Comparison of ENCODE assay signal across 10 mouse cellular contexts in the genomic region with DNA sequence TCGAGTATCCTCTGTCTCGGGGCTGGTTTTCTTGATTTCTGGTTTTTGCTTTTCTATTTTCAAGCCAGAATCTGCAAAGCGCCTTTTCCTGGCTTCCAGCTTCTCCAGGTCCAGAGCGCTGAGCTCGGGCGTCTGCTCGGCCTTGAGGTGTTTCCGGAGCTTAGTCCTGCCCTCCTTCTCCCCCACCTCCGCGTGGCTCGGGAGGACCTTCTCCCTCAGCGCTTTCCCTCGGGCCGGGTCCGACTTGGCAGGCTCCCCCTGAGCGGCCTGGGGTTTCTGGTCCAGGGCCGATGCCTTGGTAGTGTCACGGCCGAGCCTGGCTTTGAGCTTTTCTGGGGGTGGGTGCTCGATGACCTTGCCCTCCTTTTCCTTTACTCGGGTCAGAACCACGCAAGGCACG. TPM values are rescaled to one million over a fixed set of nuclear protein-coding genes. Genes with fewer than 3 reads are reported as not detected.
DNase-seq lines count a peak whose midpoint lies in the region; ATAC-seq and TF ChIP-seq lines count a peak whose summit lies in the region.
"Had no signal": no experiment of that assay in that cellular context is flagged by ENCODE, and none has a peak within 500 bp of the region (broad histone marks: within the 10 kb centered on the region; RNA-seq: fewer than 3 reads in every experiment).

No protein-coding gene starts in this region.

- H3K36me3 ChIP-seq in forebrain, embryonic 13.5 days (ENCODE audit: poor library complexity, severe bottlenecking): peaks cover 97% of the 10 kb centered on the region
- peaks cover 100% of the 10 kb centered on the region for H3K36me3 ChIP-seq in forebrain, embryonic 10.5 days (replicated peaks)
- H3K36me3 ChIP-seq in midbrain, embryonic 14.5 days (ENCODE audit: control insufficient read depth, insufficient read depth, low read length): peaks cover 97% of the 10 kb centered on the region
- H3K36me3 ChIP-seq in midbrain, embryonic 11.5 days (ENCODE audit: control insufficient read depth, insufficient read depth, low read length): peaks cover 53% of the 10 kb centered on the region
- peaks cover 97% of the 10 kb centered on the region for H3K36me3 ChIP-seq in embryonic facial prominence, embryonic 15.5 days
- peaks cover 89% of the 10 kb centered on the region for H3K36me3 ChIP-seq in small intestine, adult 2 months (ENCODE audit: control insufficient read depth, insufficient read depth, low read length)

- no peak for ATAC-seq in forebrain, embryonic 13.5 days
- no peak for ATAC-seq in midbrain, embryonic 14.5 days (ENCODE audit: low FRiP score, low TSS enrichment)
- no peak for ATAC-seq in midbrain, embryonic 11.5 days (ENCODE audit: low FRiP score)
- no peak for ATAC-seq in embryonic facial prominence, embryonic 15.5 days (ENCODE audit: insufficient number of reproducible peaks, low FRiP score, low TSS enrichment, low read depth)
- ATAC-seq: activated CD4-positive, CD25-positive, alpha-beta regulatory T cell, adult 4 months had no signal

- no peaks in the 10 kb centered on the region for H3K27me3 ChIP-seq in forebrain, embryonic 13.5 days
- no peaks in the 10 kb centered on the region for H3K27me3 ChIP-seq in forebrain, embryonic 10.5 days (ENCODE audit: poor library complexity, severe bottlenecking)
- H3K27me3 ChIP-seq in midbrain, embryonic 14.5 days (ENCODE audit: control insufficient read depth, insufficient read depth, low read length): no peaks in the 10 kb centered on the region
- no peaks in the 10 kb centered on the region for H3K27me3 ChIP-seq in midbrain, embryonic 11.5 days (ENCODE audit: control insufficient read depth, insufficient read depth, low read length)
- no peaks in the 10 kb centered on the region for H3K27me3 ChIP-seq in embryonic facial prominence, embryonic 15.5 days
- no peaks in the 10 kb centered on the region for H3K27me3 ChIP-seq in small intestine, adult 2 months (ENCODE audit: control insufficient read depth, insufficient read depth, low read length)

- H3K9me3 ChIP-seq in forebrain, embryonic 13.5 days (replicated peaks): no peaks in the 10 kb centered on the region
- no peaks in the 10 kb centered on the region for H3K9me3 ChIP-seq in forebrain, embryonic 10.5 days
- no peaks in the 10 kb centered on the region for H3K9me3 ChIP-seq in midbrain, embryonic 14.5 days (ENCODE audit: control insufficient read depth, low read length)
- H3K9me3 ChIP-seq in midbrain, embryonic 11.5 days (ENCODE audit: control insufficient read depth, low read length): no peaks in the 10 kb centered on the region
- H3K9me3 ChIP-seq in embryonic facial prominence, embryonic 15.5 days (replicated peaks): no peaks in the 10 kb centered on the region

- no peak for TF ChIP-seq POLR2A in small intestine, adult 2 months (IDR thresholded peaks at IDR 0.05; ENCODE audit: low read depth, low read length)

- H3K4me2 ChIP-seq in forebrain, embryonic 13.5 days: no peak overlapping the region
- no peak overlapping the region for H3K4me2 ChIP-seq in midbrain, embryonic 14.5 days (ENCODE audit: low read length)
- H3K4me2 ChIP-seq in midbrain, embryonic 11.5 days: no peak overlapping the region
- no peak overlapping the region for H3K4me2 ChIP-seq in embryonic facial prominence, embryonic 15.5 days (replicated peaks)

- no peak overlapping the region for H3K4me3 ChIP-seq in forebrain, embryonic 13.5 days
- no peak overlapping the region for H3K4me3 ChIP-seq in forebrain, embryonic 10.5 days
- H3K4me3 ChIP-seq in midbrain, embryonic 14.5 days (replicated peaks; ENCODE audit: low read depth, low read length): no peak overlapping the region
- H3K4me3 ChIP-seq in midbrain, embryonic 11.5 days (ENCODE audit: low read depth, low read length): no peak overlapping the region
- H3K4me3 ChIP-seq in embryonic facial prominence, embryonic 15.5 days (replicated peaks): no peak overlapping the region
- H3K4me3 ChIP-seq in small intestine, adult 2 months (ENCODE audit: low read depth, low read length): no peak overlapping the region

- H3K9ac ChIP-seq in forebrain, embryonic 13.5 days: no peak overlapping the region
- H3K9ac ChIP-seq in midbrain, embryonic 14.5 days (replicated peaks; ENCODE audit: low read length): no peak overlapping the region
- H3K9ac ChIP-seq in midbrain, embryonic 11.5 days (ENCODE audit: low read length): no peak overlapping the region
- no peak overlapping the region for H3K9ac ChIP-seq in embryonic facial prominence, embryonic 15.5 days

- H3K27ac ChIP-seq in forebrain, embryonic 13.5 days: peak overlapping the region; percentile 65
- no peak overlapping the region for H3K27ac ChIP-seq in forebrain, embryonic 10.5 days
- H3K27ac ChIP-seq in midbrain, embryonic 14.5 days (replicated peaks; ENCODE audit: low read depth, low read length): peak overlapping the region; percentile 37; the same call in 1 of the 2 replicates
- H3K27ac ChIP-seq in midbrain, embryonic 11.5 days (ENCODE audit: low read depth, low read length): no peak overlapping the region
- H3K27ac ChIP-seq in embryonic facial prominence, embryonic 15.5 days (replicated peaks): peak overlapping the region; percentile 74
- peak overlapping the region; percentile 55 for H3K27ac ChIP-seq in small intestine, adult 2 months (ENCODE audit: insufficient read depth, low read depth, low read length)

- WGBS in forebrain, embryonic 13.5 days: 88% methylated on average over 23 of the region's 23 CpGs
- 94% methylated on average over 23 of the region's 23 CpGs for WGBS in forebrain, embryonic 10.5 days
- 88% methylated on average over 23 of the region's 23 CpGs for WGBS in midbrain, embryonic 14.5 days
- 92% methylated on average over 23 of the region's 23 CpGs for WGBS in midbrain, embryonic 11.5 days
- 83% methylated on average over 23 of the region's 23 CpGs for WGBS in embryonic facial prominence, embryonic 15.5 days
- 79% methylated on average over 23 of the region's 23 CpGs for WGBS in small intestine, adult 2 months

- TF ChIP-seq CTCF in small intestine, adult 2 months (IDR thresholded peaks at IDR 0.05; ENCODE audit: extremely low read depth, insufficient read length, insufficient replicate concordance, low read depth, low read length): no peak

- no peaks in the 10 kb centered on the region for H3K4me1 ChIP-seq in forebrain, embryonic 13.5 days
- no peaks in the 10 kb centered on the region for H3K4me1 ChIP-seq in forebrain, embryonic 10.5 days
- H3K4me1 ChIP-seq in midbrain, embryonic 14.5 days (ENCODE audit: control insufficient read depth, insufficient read depth, low read length): no peaks in the 10 kb centered on the region
- no peaks in the 10 kb centered on the region for H3K4me1 ChIP-seq in midbrain, embryonic 11.5 days (ENCODE audit: control insufficient read depth, insufficient read depth, low read length)
- H3K4me1 ChIP-seq in embryonic facial prominence, embryonic 15.5 days: peaks cover 4% of the 10 kb centered on the region; the same call in 1 of the 2 replicates
- H3K4me1 ChIP-seq in small intestine, adult 2 months (ENCODE audit: control insufficient read depth, insufficient read depth, insufficient read length, low read length): peaks cover 4% of the 10 kb centered on the region; the same call in 1 of the 2 replicates

- no peak for DNase-seq in forebrain, embryonic 10.5 days (ENCODE audit: extremely low spot score, low spot score)
- no peak for DNase-seq in midbrain, embryonic 14.5 days
- DNase-seq in midbrain, embryonic 11.5 days (ENCODE audit: low spot score, missing footprints): no peak
- no peak for DNase-seq in gastrocnemius, postnatal 14 days
- no peak for DNase-seq in thymus, postnatal 36 days

- intact Hi-C loops in gastrocnemius, postnatal 14 days (cut with DNase I; ENCODE audit: low total_unique reads): no loop called here

RNA-seq across cellular contexts. Expression of a gene that starts 33.8 kb away (rescaled TPM):
- polyA plus RNA-seq in forebrain, embryonic 13.5 days (2015; fragmentation: Nextera tagmentation; extraction: Ambion mirVana): 60.9 and 63.7 TPM in 2 replicates
- 58.9 and 61.1 TPM in 2 replicates for polyA plus RNA-seq in forebrain, embryonic 10.5 days (2016; fragmentation: Nextera tagmentation; extraction: Ambion mirVana)
- 42.0 and 49.2 TPM in 2 replicates for polyA plus RNA-seq in midbrain, embryonic 14.5 days (2014; fragmentation: Nextera tagmentation; extraction: Ambion mirVana)
- polyA plus RNA-seq in midbrain, embryonic 11.5 days (2014; fragmentation: Nextera tagmentation; extraction: Ambion mirVana): 37.4 and 40.6 TPM in 2 replicates
- 34.0 and 35.1 TPM in 2 replicates for polyA plus RNA-seq in embryonic facial prominence, embryonic 15.5 days (2015; fragmentation: Nextera tagmentation; extraction: Ambion mirVana)
- 26.3 and 47.0 TPM in 2 replicates for polyA plus RNA-seq in small intestine, adult 2 months (2012; rRNA removed)
- total RNA-seq in gastrocnemius, postnatal 14 days (2021): 10 to 100 TPM; 16.2 to 16.7 TPM

RNA-seq across cellular contexts. Expression of a gene that starts 42.3 kb away (rescaled TPM):
- not detected in 2 replicates for polyA plus RNA-seq in forebrain, embryonic 13.5 days (2015; fragmentation: Nextera tagmentation; extraction: Ambion mirVana)
- polyA plus RNA-seq in forebrain, embryonic 10.5 days (2016; fragmentation: Nextera tagmentation; extraction: Ambion mirVana): not detected in 2 replicates
- 0.24 and 0.74 TPM in 2 replicates for polyA plus RNA-seq in midbrain, embryonic 14.5 days (2014; fragmentation: Nextera tagmentation; extraction: Ambion mirVana)
- polyA plus RNA-seq in midbrain, embryonic 11.5 days (2014; fragmentation: Nextera tagmentation; extraction: Ambion mirVana): not detected in 2 replicates
- polyA plus RNA-seq in embryonic facial prominence, embryonic 15.5 days (2015; fragmentation: Nextera tagmentation; extraction: Ambion mirVana): not detected in 2 replicates
- not detected in 2 replicates for polyA plus RNA-seq in small intestine, adult 2 months (2012; rRNA removed)
- not detected for total RNA-seq in gastrocnemius, postnatal 14 days (2021)
- total RNA-seq: monocyte, adult 5-6 weeks had no signal
- polyA plus RNA-seq: activated CD4-positive, CD25-positive, alpha-beta regulatory T cell, adult 4 months had no signal

RNA-seq across cellular contexts. Expression of a gene that starts 57.6 kb away (rescaled TPM):
- not detected in 2 replicates for polyA plus RNA-seq in forebrain, embryonic 13.5 days (2015; fragmentation: Nextera tagmentation; extraction: Ambion mirVana)
- polyA plus RNA-seq in forebrain, embryonic 10.5 days (2016; fragmentation: Nextera tagmentation; extraction: Ambion mirVana): not detected in 2 replicates
- not detected in 2 replicates for polyA plus RNA-seq in midbrain, embryonic 14.5 days (2014; fragmentation: Nextera tagmentation; extraction: Ambion mirVana)
- not detected in 2 replicates for polyA plus RNA-seq in midbrain, embryonic 11.5 days (2014; fragmentation: Nextera tagmentation; extraction: Ambion mirVana)
- 2.0 and 2.4 TPM in 2 replicates for polyA plus RNA-seq in embryonic facial prominence, embryonic 15.5 days (2015; fragmentation: Nextera tagmentation; extraction: Ambion mirVana)
- polyA plus RNA-seq in small intestine, adult 2 months (2012; rRNA removed): 4.7 and 5.8 TPM in 2 replicates
- 100 to 1,000 TPM; 218 to 313 TPM for total RNA-seq in gastrocnemius, postnatal 14 days (2021)
- total RNA-seq: monocyte, adult 5-6 weeks had no signal
- polyA plus RNA-seq: activated CD4-positive, CD25-positive, alpha-beta regulatory T cell, adult 4 months had no signal

Comparison
In these comparisons a context has a peak if more than half of its experiments do, and no peak if none do; other contexts are left out.
1. H3K27ac ChIP-seq: peak in forebrain, embryonic 13.5 days (single experiment), midbrain, embryonic 14.5 days (single experiment), embryonic facial prominence, embryonic 15.5 days (single experiment) and small intestine, adult 2 months (single experiment); none in forebrain, embryonic 10.5 days (single experiment) and midbrain, embryonic 11.5 days (single experiment).